In genomic region chr11:58097621-58098365, GRCm38 (mm10) we compare ENCODE assay signal across 8 mouse cellular contexts. TPM values are rescaled to one million over a fixed set of nuclear protein-coding genes. Genes with fewer than 3 reads are reported as not detected.
DNase-seq lines count a peak whose midpoint lies in the region; ATAC-seq and TF ChIP-seq lines count a peak whose summit lies in the region.

No protein-coding gene starts in this region.

- peak overlapping the region; percentile 29 for H3K27ac ChIP-seq in spleen, adult 2 months (ENCODE audit: insufficient read depth, low read length)
- H3K27ac ChIP-seq in limb, embryonic 13.5 days: no peak overlapping the region

- peak overlapping the region; percentile 56 for H3K4me3 ChIP-seq in spleen, adult 2 months (ENCODE audit: extremely low read depth, insufficient read depth, insufficient read length)
- H3K4me3 ChIP-seq in limb, embryonic 13.5 days: peak overlapping the region; percentile 44

- DNase-seq in spleen, adult 2 months (ENCODE audit: low read depth in 1 of 2, low spot score in 2 of 2): peak in 1 of 2 experiments; percentile 17
- DNase-seq in spleen, postnatal 4 days (ENCODE audit: low spot score in 2 of 2): no peak
- peak; percentile 71 for DNase-seq in cerebellum, adult 9-10 months
- peak; percentile 11 to 20 for DNase-seq in heart, postnatal 14 days
- peak; percentile 63 for DNase-seq in naive thymus-derived CD4-positive, alpha-beta T cell, adult 2 months (ENCODE audit: low read depth)
- DNase-seq in layer of hippocampus, postnatal 14 days (ENCODE audit: low spot score in 2 of 2): no peak
- DNase-seq in right cerebral cortex, postnatal 14 days: no peak

- TF ChIP-seq POLR2A in spleen, adult 2 months (IDR thresholded peaks at IDR 0.05; ENCODE audit: low read depth, low read length): no peak

- H3K36me3 ChIP-seq in spleen, adult 2 months (ENCODE audit: control insufficient read depth, insufficient read depth, low read length): no peaks in the 10 kb centered on the region
- no peaks in the 10 kb centered on the region for H3K36me3 ChIP-seq in limb, embryonic 13.5 days

- no peaks in the 10 kb centered on the region for H3K27me3 ChIP-seq in spleen, adult 2 months (ENCODE audit: control insufficient read depth, insufficient read depth, low read length)
- peaks cover 35% of the 10 kb centered on the region for H3K27me3 ChIP-seq in limb, embryonic 13.5 days

- intact Hi-C loops in heart, postnatal 14 days (cut with DNase I): no loop called here

- peak overlapping the region; percentile 78 for H3K4me2 ChIP-seq in limb, embryonic 13.5 days (replicated peaks)

- 9% methylated on average over 28 of the region's 38 CpGs for WGBS in spleen, adult 2 months
- under 1% methylated on average over 33 of the region's 38 CpGs for WGBS in limb, embryonic 13.5 days

- peak overlapping the region; percentile 65 for H3K9ac ChIP-seq in limb, embryonic 13.5 days

- no peaks in the 10 kb centered on the region for H3K9me3 ChIP-seq in limb, embryonic 13.5 days

- ATAC-seq in limb, embryonic 13.5 days (ENCODE audit: low FRiP score, low read depth): no peak

- no peak for TF ChIP-seq CTCF in spleen, adult 2 months (IDR thresholded peaks at IDR 0.05; ENCODE audit: extremely low read depth, insufficient read depth, insufficient read length, insufficient replicate concordance)

- H3K4me1 ChIP-seq in spleen, adult 2 months (ENCODE audit: control insufficient read depth, insufficient read depth, insufficient read length): peaks cover 9% of the 10 kb centered on the region; the same call in 1 of the 2 replicates
- H3K4me1 ChIP-seq in limb, embryonic 13.5 days: peaks cover 12% of the 10 kb centered on the region

RNA-seq across cellular contexts. Expression of gene Gm12248, which starts 4.9 kb away (rescaled TPM):
- polyA plus RNA-seq in spleen, adult 2 months (2012; rRNA removed): 0.18 and 0.42 TPM in 2 replicates
- not detected for total RNA-seq in heart, postnatal 14 days (2021)
- polyA plus RNA-seq in limb, embryonic 13.5 days (2015; fragmentation: Nextera tagmentation; extraction: Ambion mirVana): not detected in 2 replicates
- not detected for total RNA-seq in layer of hippocampus, postnatal 14 days (2021)

RNA-seq across cellular contexts. Expression of gene Cnot8, which starts 6.2 kb away (rescaled TPM):
- polyA plus RNA-seq in spleen, adult 2 months (2012; rRNA removed): 38.6 and 41.1 TPM in 2 replicates
- total RNA-seq in heart, postnatal 14 days (2021): 10 to 100 TPM; 38.6 to 40.5 TPM
- polyA plus RNA-seq in limb, embryonic 13.5 days (2015; fragmentation: Nextera tagmentation; extraction: Ambion mirVana): 104 and 106 TPM in 2 replicates
- total RNA-seq in layer of hippocampus, postnatal 14 days (2021): 10 to 100 TPM; 48.2 to 50.3 TPM

Comparison
In these comparisons a context has a peak if more than half of its experiments do, and no peak if none do; other contexts are left out.
1. DNase-seq: peak in cerebellum, adult 9-10 months (single experiment), heart, postnatal 14 days (2 of 2) and naive thymus-derived CD4-positive, alpha-beta T cell, adult 2 months (single experiment); none in spleen, postnatal 4 days (0 of 2), layer of hippocampus, postnatal 14 days (0 of 2) and right cerebral cortex, postnatal 14 days (single experiment).